Mouse (Mus musculus): ENCODE results near the gene Obsl1.

GRCm38 (mm10) chr1:75435475-75436328 lies 70.5 kb downstream of the Obsl1 start, which contains the start of gene Gmppa:
- TF ChIP-seq CTCF (IDR thresholded peaks at IDR 0.05; ENCODE audit: insufficient read depth, low read length): no peak
- TF ChIP-seq POLR2A (IDR thresholded peaks at IDR 0.05; ENCODE audit: borderline replicate concordance, extremely low read depth, low read depth, low read length): peak; percentile 94
